Mouse (Mus musculus): ENCODE data around the gene Nanos3. TPM values are rescaled to one million over a fixed set of nuclear protein-coding genes. Genes with fewer than 3 reads are reported as not detected.

Nanos3 gene
- polyA plus RNA-seq (2015; fragmentation: Nextera tagmentation; extraction: Ambion mirVana), result 6.1 and 10.1 TPM in 2 replicates

- Histone ChIP-seq H3K9ac (peak within 1 kb of the TSS; percentile 99), H3K4me3 (peak within 1 kb of the TSS; percentile 81), H3K36me3 (no peaks in the 10 kb centered on the region), H3K27me3 (0 out of 2 replicates have a peak, but pooled peaks cover 8% of the 10 kb centered on the region), H3K4me2 (peak within 1 kb of the TSS; percentile 79), H3K9me3 (no peaks in the 10 kb centered on the region), H3K4me1 (replicated peaks) (peaks cover 49% of the 10 kb centered on the region), H3K27ac (replicated peaks) (peak within 1 kb of the TSS; percentile 97)
- WGBS, result 92% methylated on average over 7 of the region's 7 CpGs
- no peak for ATAC-seq (ENCODE audit: low read depth)
Measured at GRCm38 (mm10) chr8:84185117-84185516, at the start of gene Nanos3. Nanos3 (minus strand) TSS chr8:84185217.

DNA sequence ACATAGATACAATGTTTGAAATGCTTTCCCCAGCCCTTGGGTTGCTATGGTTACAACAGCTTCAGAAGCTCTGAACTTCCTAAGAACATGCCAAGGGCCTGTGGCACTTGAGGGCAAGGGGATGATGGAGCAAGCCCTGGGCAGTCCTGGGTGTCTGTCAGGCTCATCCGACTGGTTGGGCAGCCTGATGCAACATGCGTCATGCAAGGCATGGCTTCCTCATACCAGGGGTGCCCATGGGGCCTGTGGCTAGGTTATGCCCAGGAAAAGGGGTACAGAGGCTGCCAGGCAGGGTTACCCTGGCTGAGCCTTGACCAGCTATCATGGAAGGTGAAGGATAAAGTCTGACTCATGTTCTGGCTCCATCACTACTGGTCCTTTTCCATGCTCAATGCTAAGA lies 48.0 kb upstream of the Nanos3 start:
- peaks cover 69% of the 10 kb centered on the region for H3K36me3 ChIP-seq
- no peak for ATAC-seq (ENCODE audit: low read depth)

DNA sequence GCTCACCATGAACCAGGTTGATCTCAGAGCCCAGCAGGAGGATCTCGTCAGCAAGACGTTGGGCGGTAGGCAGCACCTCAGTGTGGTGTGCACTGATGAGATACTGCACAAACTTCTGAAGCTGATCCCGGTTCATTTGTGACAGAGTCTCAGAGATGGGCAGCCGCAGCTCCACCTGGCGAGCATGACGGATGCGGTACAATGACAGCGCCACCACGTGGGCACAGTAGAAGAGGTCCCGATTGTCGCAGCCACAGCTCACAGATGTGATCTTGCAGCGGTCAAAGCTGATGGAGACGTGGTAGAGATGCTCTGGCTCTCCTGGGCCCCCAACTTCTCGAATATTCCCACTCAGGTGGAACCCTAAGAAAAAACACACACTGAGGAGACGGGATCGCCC lies 45.7 kb upstream of the Nanos3 start:
- Histone ChIP-seq H3K9ac (no peak overlapping the region), H3K4me1 (replicated peaks) (peaks cover 30% of the 10 kb centered on the region), H3K4me3 (no peak overlapping the region), H3K36me3 (peaks cover 92% of the 10 kb centered on the region), H3K27me3 (no peaks in the 10 kb centered on the region), H3K4me2 (no peak overlapping the region), H3K9me3 (no peaks in the 10 kb centered on the region), H3K27ac (replicated peaks) (no peak overlapping the region)
- ATAC-seq (ENCODE audit: low read depth), result no peak
- 81% methylated on average over 17 of the region's 17 CpGs for WGBS

More for the DNA sequence above, 48.0 kb upstream of the Nanos3 start:
- no peak overlapping the region for H3K4me3 ChIP-seq
- H3K4me1 ChIP-seq (replicated peaks), result peaks cover 42% of the 10 kb centered on the region
- H3K4me2 ChIP-seq, result no peak overlapping the region
- no peak overlapping the region for H3K27ac ChIP-seq (replicated peaks)
- peak overlapping the region; percentile 26; the same call in 1 of the 2 replicates for H3K9ac ChIP-seq
- H3K9me3 ChIP-seq, result no peaks in the 10 kb centered on the region
- 92% methylated on average over 2 of the region's 2 CpGs for WGBS
- no peaks in the 10 kb centered on the region for H3K27me3 ChIP-seq

GRCm38 (mm10) chr8:84223322-84224029 lies 38.5 kb upstream of the Nanos3 start:
- Histone ChIP-seq H3K36me3 (peaks cover 98% of the 10 kb centered on the region), H3K4me3 (no peak overlapping the region), H3K27me3 (no peaks in the 10 kb centered on the region), H3K4me1 (replicated peaks) (no peaks in the 10 kb centered on the region), H3K9ac (no peak overlapping the region), H3K9me3 (no peaks in the 10 kb centered on the region), H3K4me2 (no peak overlapping the region), H3K27ac (replicated peaks) (no peak overlapping the region)
- WGBS, result 81% methylated on average over 21 of the region's 21 CpGs
- 0 out of 2 replicates have a peak, but pooled peaks have one; percentile 33 for ATAC-seq (ENCODE audit: low read depth)

- 97% methylated on average over 9 of the region's 9 CpGs for WGBS
- Histone ChIP-seq H3K4me1 (replicated peaks) (no peaks in the 10 kb centered on the region), H3K9ac (no peak overlapping the region), H3K36me3 (peaks cover 98% of the 10 kb centered on the region), H3K27me3 (no peaks in the 10 kb centered on the region), H3K4me2 (no peak overlapping the region), H3K9me3 (no peaks in the 10 kb centered on the region), H3K27ac (replicated peaks) (no peak overlapping the region), H3K4me3 (no peak overlapping the region)
- ATAC-seq (ENCODE audit: low read depth), result no peak
Measured at GRCm38 (mm10) chr8:84222566-84223165, 37.6 kb upstream of the Nanos3 start.

- Histone ChIP-seq H3K36me3 (peaks cover 98% of the 10 kb centered on the region), H3K27me3 (no peaks in the 10 kb centered on the region), H3K4me1 (replicated peaks) (no peaks in the 10 kb centered on the region), H3K9ac (no peak overlapping the region), H3K4me3 (no peak overlapping the region), H3K9me3 (no peaks in the 10 kb centered on the region), H3K4me2 (no peak overlapping the region), H3K27ac (replicated peaks) (no peak overlapping the region)
- WGBS, result 88% methylated on average over 7 of the region's 7 CpGs
- no peak for ATAC-seq (ENCODE audit: low read depth)
Measured at GRCm38 (mm10) chr8:84220105-84220504, 35.1 kb upstream of the Nanos3 start.

GRCm38 (mm10) chr8:84218143-84218542 lies 33.1 kb upstream of the Nanos3 start:
- WGBS, result 99% methylated on average over 5 of the region's 5 CpGs
- H3K36me3 ChIP-seq, result peaks cover 98% of the 10 kb centered on the region
- no peak overlapping the region for H3K27ac ChIP-seq (replicated peaks)
- no peak overlapping the region for H3K9ac ChIP-seq
- H3K27me3 ChIP-seq, result no peaks in the 10 kb centered on the region
- H3K4me1 ChIP-seq (replicated peaks), result no peaks in the 10 kb centered on the region
- no peak overlapping the region for H3K4me2 ChIP-seq
- no peaks in the 10 kb centered on the region for H3K9me3 ChIP-seq
- ATAC-seq (ENCODE audit: low read depth), result no peak
- no peak overlapping the region for H3K4me3 ChIP-seq

GRCm38 (mm10) chr8:84217206-84217605 lies 32.2 kb upstream of the Nanos3 start:
- Histone ChIP-seq H3K9me3 (no peaks in the 10 kb centered on the region), H3K4me3 (no peak overlapping the region), H3K4me1 (replicated peaks) (no peaks in the 10 kb centered on the region), H3K36me3 (peaks cover 98% of the 10 kb centered on the region), H3K27me3 (no peaks in the 10 kb centered on the region), H3K27ac (replicated peaks) (no peak overlapping the region), H3K4me2 (no peak overlapping the region), H3K9ac (no peak overlapping the region)
- ATAC-seq (ENCODE audit: low read depth), result no peak
- 94% methylated on average over 11 of the region's 11 CpGs for WGBS

DNA sequence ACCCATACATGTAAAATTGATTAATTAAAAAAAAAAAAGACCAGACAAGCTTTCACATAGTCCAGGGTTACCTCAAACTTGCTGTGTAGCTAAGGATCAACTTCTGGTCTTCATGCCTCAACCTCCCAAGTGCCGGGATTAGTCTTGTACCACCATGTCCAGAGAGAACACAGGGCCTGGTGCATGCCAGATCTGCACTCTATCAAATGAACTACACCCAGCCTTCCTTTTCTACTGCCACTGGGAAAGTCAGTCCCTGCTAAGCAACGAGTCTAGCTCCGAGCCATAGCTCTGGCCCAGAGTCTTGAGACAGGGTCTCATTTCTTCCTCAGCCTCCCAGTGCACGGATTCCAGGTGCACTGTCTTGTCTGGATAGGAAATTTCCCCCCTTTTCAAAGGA lies 28.3 kb upstream of the Nanos3 start:
- Histone ChIP-seq H3K4me3 (no peak overlapping the region), H3K9ac (no peak overlapping the region), H3K9me3 (no peaks in the 10 kb centered on the region), H3K4me2 (no peak overlapping the region), H3K4me1 (replicated peaks) (peaks cover 24% of the 10 kb centered on the region), H3K27ac (replicated peaks) (no peak overlapping the region), H3K36me3 (peaks cover 83% of the 10 kb centered on the region), H3K27me3 (no peaks in the 10 kb centered on the region)
- 94% methylated on average over 4 of the region's 4 CpGs for WGBS
- no peak for ATAC-seq (ENCODE audit: low read depth)

DNA sequence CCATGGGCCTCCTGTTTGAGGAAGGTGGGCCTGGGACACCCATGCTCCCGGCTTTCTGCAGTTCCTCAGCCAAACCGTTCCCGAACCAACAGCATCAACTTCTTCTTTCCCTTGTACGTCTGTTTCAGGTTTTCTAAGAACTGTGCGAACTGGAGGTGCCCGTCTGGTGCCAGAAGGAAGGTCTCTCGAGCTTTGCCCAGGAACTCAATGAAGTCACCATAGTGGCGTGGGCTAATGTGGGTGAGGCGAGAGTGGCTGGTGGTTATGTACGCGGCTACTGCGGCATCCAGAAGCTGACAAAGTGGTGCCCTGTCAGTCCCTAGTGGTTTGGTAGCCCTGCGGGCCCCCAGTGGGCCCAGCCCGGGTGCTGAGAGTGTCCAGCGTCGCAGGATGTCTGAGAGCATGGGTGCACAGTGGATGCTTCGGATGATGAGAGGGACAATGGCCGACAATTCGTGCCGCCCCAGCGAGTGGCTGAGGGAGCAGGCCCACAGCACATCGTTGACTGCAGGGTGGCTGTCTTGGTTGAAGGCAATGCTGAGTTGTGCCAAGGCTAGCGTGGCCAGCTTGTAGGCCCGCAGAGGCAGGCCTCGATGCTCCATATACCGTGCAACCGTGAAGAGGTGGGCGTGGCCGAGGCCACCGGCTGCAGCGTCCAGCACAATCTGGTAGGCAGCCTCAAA lies 27.0 kb upstream of the Nanos3 start:
- peaks cover 33% of the 10 kb centered on the region for H3K4me1 ChIP-seq (replicated peaks)
- no peaks in the 10 kb centered on the region for H3K9me3 ChIP-seq
- WGBS, result 92% methylated on average over 31 of the region's 31 CpGs
- H3K4me2 ChIP-seq, result no peak overlapping the region
- ATAC-seq (ENCODE audit: low read depth), result no peak
- H3K4me3 ChIP-seq, result no peak overlapping the region
- peaks cover 70% of the 10 kb centered on the region for H3K36me3 ChIP-seq
- no peaks in the 10 kb centered on the region for H3K27me3 ChIP-seq
- no peak overlapping the region for H3K9ac ChIP-seq
- no peak overlapping the region for H3K27ac ChIP-seq (replicated peaks)

GRCm38 (mm10) chr8:84211202-84211601 lies 26.2 kb upstream of the Nanos3 start:
- 89% methylated on average over 3 of the region's 3 CpGs for WGBS

GRCm38 (mm10) chr8:84210167-84210791 lies 25.3 kb upstream of the Nanos3 start:
- H3K4me2 ChIP-seq, result peak overlapping the region; percentile 39
- no peaks in the 10 kb centered on the region for H3K27me3 ChIP-seq
- WGBS, result 48% methylated on average over 34 of the region's 34 CpGs
- H3K9ac ChIP-seq, result peak overlapping the region; percentile 52; the same call in 1 of the 2 replicates
- peaks cover 33% of the 10 kb centered on the region for H3K4me1 ChIP-seq (replicated peaks)
- peaks cover 53% of the 10 kb centered on the region for H3K36me3 ChIP-seq
- peak; percentile 62 for ATAC-seq (ENCODE audit: low read depth)
- no peaks in the 10 kb centered on the region for H3K9me3 ChIP-seq
- H3K27ac ChIP-seq (replicated peaks), result peak overlapping the region; percentile 38; the same call in 1 of the 2 replicates
- no peak overlapping the region for H3K4me3 ChIP-seq

More at GRCm38 (mm10) chr8:84211202-84211601, 26.2 kb upstream of the Nanos3 start:
- Histone ChIP-seq H3K9me3 (no peaks in the 10 kb centered on the region), H3K4me3 (no peak overlapping the region), H3K4me1 (replicated peaks) (peaks cover 33% of the 10 kb centered on the region), H3K9ac (no peak overlapping the region), H3K36me3 (peaks cover 62% of the 10 kb centered on the region), H3K27ac (replicated peaks) (no peak overlapping the region), H3K27me3 (no peaks in the 10 kb centered on the region), H3K4me2 (no peak overlapping the region)
- ATAC-seq (ENCODE audit: low read depth), result no peak

All from neural tube, embryonic 13.5 days (tissue).